Mouse (Mus musculus): ENCODE data around the gene Orm3. TPM values are rescaled to one million over a fixed set of nuclear protein-coding genes. Genes with fewer than 3 reads are reported as not detected.
"Not testable (repeated sequence)": the region's sequence is repeated elsewhere in the genome, so short reads cannot be mapped to it uniquely, and the experiment has no call there.

Gene Orm3
- polyA plus RNA-seq, 1 experiment from 2014 or later: not detected

DNA sequence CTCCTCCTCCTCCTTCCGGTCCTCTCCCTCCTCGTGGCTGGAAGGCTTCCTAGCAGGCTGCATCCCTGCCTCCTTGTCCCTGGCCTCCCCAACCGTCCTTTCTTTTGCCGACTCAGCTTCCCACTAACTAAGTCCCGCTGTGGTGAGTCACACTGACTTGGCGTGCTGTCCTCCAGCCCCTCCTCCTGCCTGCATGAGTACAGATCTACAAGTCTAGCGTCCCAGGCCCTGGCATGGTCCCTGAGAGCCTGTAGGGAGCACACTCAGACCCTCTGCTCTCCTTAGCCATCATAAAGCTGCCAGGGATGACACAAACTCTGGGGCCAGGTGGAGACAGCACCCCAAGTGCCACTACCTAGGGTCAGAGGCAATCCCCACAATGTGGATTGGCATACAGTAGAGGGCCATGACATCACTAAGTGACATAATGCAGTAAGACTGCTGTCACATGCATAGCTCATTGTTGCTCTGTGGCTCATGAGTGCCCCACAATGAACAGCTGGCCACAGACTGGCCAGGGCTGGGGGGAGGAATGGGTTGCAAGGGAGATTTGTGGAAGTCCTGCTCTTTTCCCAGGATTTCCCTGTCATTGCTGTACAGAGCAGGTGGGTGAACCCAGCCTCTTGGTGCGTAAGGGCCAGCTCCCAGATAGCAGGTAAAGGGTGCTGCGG is 39.8 kb upstream of the Orm3 start:
- no peak for TF ChIP-seq EP300 (IDR thresholded peaks at IDR 0.05; ENCODE audit: low read depth)
- TF ChIP-seq CTCF (IDR thresholded peaks at IDR 0.05; ENCODE audit: low read depth): no peak
- DNase-seq: no peak

GRCm38 (mm10) chr4:63319566-63319965 is 36.4 kb upstream of the Orm3 start:
- WGBS (ENCODE audit: insufficient replicate concordance): 29% methylated on average over 3 of the region's 3 CpGs
- H3K9me3 ChIP-seq (ENCODE audit: low read length); H3K27ac ChIP-seq (ENCODE audit: low read depth); ATAC-seq; H3K36me3 ChIP-seq (replicated peaks; ENCODE audit: insufficient read depth, low read length); H3K4me1 ChIP-seq (ENCODE audit: insufficient read depth); H3K27me3 ChIP-seq (ENCODE audit: insufficient read depth, low read length); H3K9ac ChIP-seq (replicated peaks); H3K4me2 ChIP-seq (ENCODE audit: low read depth, low read length); H3K4me3 ChIP-seq (ENCODE audit: low read depth, low read length): not testable (repeated sequence)
- TF ChIP-seq CTCF (IDR thresholded peaks at IDR 0.05; ENCODE audit: low read depth): peak; percentile 72
- DNase-seq: peak; percentile 64

More for the DNA sequence above, 39.8 kb upstream of the Orm3 start:
- Histone ChIP-seq H3K4me3 (ENCODE audit: low read depth, low read length) (no peak overlapping the region), H3K4me2 (ENCODE audit: low read depth, low read length) (no peak overlapping the region), H3K27me3 (ENCODE audit: insufficient read depth, low read length) (no peaks in the 10 kb centered on the region), H3K9ac (replicated peaks) (no peak overlapping the region), H3K4me1 (ENCODE audit: insufficient read depth) (no peaks in the 10 kb centered on the region), H3K27ac (ENCODE audit: low read depth) (no peak overlapping the region), H3K9me3 (ENCODE audit: low read length) (no peaks in the 10 kb centered on the region), H3K36me3 (replicated peaks; ENCODE audit: insufficient read depth, low read length) (0 out of 2 replicates have a peak, but pooled peaks cover 3% of the 10 kb centered on the region)
- ATAC-seq: no peak
- 58% methylated on average over 9 of the region's 9 CpGs for WGBS (ENCODE audit: insufficient replicate concordance)

GRCm38 (mm10) chr4:63323275-63323815 is 32.6 kb upstream of the Orm3 start:
- no peak for ATAC-seq
- H3K27ac ChIP-seq (ENCODE audit: low read depth): no peak overlapping the region
- H3K9me3 ChIP-seq (ENCODE audit: low read length): no peaks in the 10 kb centered on the region
- no peak overlapping the region for H3K4me2 ChIP-seq (ENCODE audit: low read depth, low read length)
- WGBS (ENCODE audit: insufficient replicate concordance): 84% methylated on average over 8 of the region's 8 CpGs
- TF ChIP-seq CTCF (IDR thresholded peaks at IDR 0.05; ENCODE audit: low read depth) (no peak), EP300 (IDR thresholded peaks at IDR 0.05; ENCODE audit: low read depth) (no peak)
- H3K4me1 ChIP-seq (ENCODE audit: insufficient read depth): no peaks in the 10 kb centered on the region
- no peaks in the 10 kb centered on the region for H3K27me3 ChIP-seq (ENCODE audit: insufficient read depth, low read length)
- no peak overlapping the region for H3K9ac ChIP-seq (replicated peaks)
- peaks cover 3% of the 10 kb centered on the region; the same call in 1 of the 2 replicates for H3K36me3 ChIP-seq (replicated peaks; ENCODE audit: insufficient read depth, low read length)
- no peak overlapping the region for H3K4me3 ChIP-seq (ENCODE audit: low read depth, low read length)
- DNase-seq: no peak

DNA sequence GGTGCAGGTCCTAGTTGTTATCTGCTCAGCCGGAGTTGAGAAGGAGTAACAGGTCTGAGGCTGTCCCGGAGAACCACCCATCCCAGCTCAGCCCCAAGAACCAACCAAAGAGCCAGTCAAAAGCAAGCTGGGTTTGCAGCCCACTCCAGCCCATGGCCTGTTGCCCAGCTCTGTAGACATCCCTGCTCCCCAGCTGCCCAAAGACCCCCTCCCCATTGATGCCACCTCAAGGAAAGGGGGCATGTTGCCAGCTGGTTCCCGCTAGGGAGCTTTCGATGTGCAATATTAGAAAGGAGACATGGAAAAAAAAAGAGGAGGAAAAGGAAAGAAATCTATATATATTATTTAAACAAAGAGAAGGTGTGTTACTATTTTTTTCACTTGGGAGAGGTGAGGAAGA is 22.6 kb upstream of the Orm3 start:
- 90% methylated on average over 4 of the region's 4 CpGs for WGBS (ENCODE audit: insufficient replicate concordance)
- Histone ChIP-seq H3K9ac (replicated peaks) (no peak overlapping the region), H3K9me3 (ENCODE audit: low read length) (no peaks in the 10 kb centered on the region), H3K27me3 (ENCODE audit: insufficient read depth, low read length) (no peaks in the 10 kb centered on the region), H3K4me1 (ENCODE audit: insufficient read depth) (no peaks in the 10 kb centered on the region), H3K36me3 (replicated peaks; ENCODE audit: insufficient read depth, low read length) (peaks cover 4% of the 10 kb centered on the region; the same call in 1 of the 2 replicates), H3K4me3 (ENCODE audit: low read depth, low read length) (no peak overlapping the region), H3K27ac (ENCODE audit: low read depth) (no peak overlapping the region), H3K4me2 (ENCODE audit: low read depth, low read length) (no peak overlapping the region)
- DNase-seq (no peak), ATAC-seq (no peak)
- TF ChIP-seq EP300 (IDR thresholded peaks at IDR 0.05; ENCODE audit: low read depth) (no peak), CTCF (IDR thresholded peaks at IDR 0.05; ENCODE audit: low read depth) (no peak)

- TF ChIP-seq CTCF (IDR thresholded peaks at IDR 0.05; ENCODE audit: low read depth) (no peak), EP300 (IDR thresholded peaks at IDR 0.05; ENCODE audit: low read depth) (no peak)
- Histone ChIP-seq H3K9me3 (ENCODE audit: low read length) (no peaks in the 10 kb centered on the region), H3K27ac (ENCODE audit: low read depth) (no peak overlapping the region), H3K27me3 (ENCODE audit: insufficient read depth, low read length) (no peaks in the 10 kb centered on the region), H3K36me3 (replicated peaks; ENCODE audit: insufficient read depth, low read length) (no peaks in the 10 kb centered on the region), H3K9ac (replicated peaks) (no peak overlapping the region), H3K4me2 (ENCODE audit: low read depth, low read length) (no peak overlapping the region), H3K4me3 (ENCODE audit: low read depth, low read length) (no peak overlapping the region), H3K4me1 (ENCODE audit: insufficient read depth) (no peaks in the 10 kb centered on the region)
- 46% methylated on average over 3 of the region's 3 CpGs for WGBS (ENCODE audit: insufficient replicate concordance)
- DNase-seq (no peak), ATAC-seq (peak; percentile 83)
Observed at GRCm38 (mm10) chr4:63338414-63339076, 17.4 kb upstream of the Orm3 start.

- Histone ChIP-seq H3K4me1 (ENCODE audit: insufficient read depth) (no peaks in the 10 kb centered on the region), H3K4me3 (ENCODE audit: low read depth, low read length) (no peak overlapping the region), H3K9me3 (ENCODE audit: low read length) (no peaks in the 10 kb centered on the region), H3K36me3 (replicated peaks; ENCODE audit: insufficient read depth, low read length) (no peaks in the 10 kb centered on the region), H3K4me2 (ENCODE audit: low read depth, low read length) (no peak overlapping the region), H3K27ac (ENCODE audit: low read depth) (no peak overlapping the region), H3K27me3 (ENCODE audit: insufficient read depth, low read length) (no peaks in the 10 kb centered on the region), H3K9ac (replicated peaks) (no peak overlapping the region)
- TF ChIP-seq CTCF (IDR thresholded peaks at IDR 0.05; ENCODE audit: low read depth) (no peak), EP300 (IDR thresholded peaks at IDR 0.05; ENCODE audit: low read depth) (no peak)
- whole genome bisulfite sequencing (ENCODE audit: insufficient replicate concordance): 52% methylated on average over 4 of the region's 4 CpGs
- DNase-seq (no peak), ATAC-seq (no peak)
Observed at GRCm38 (mm10) chr4:63342491-63342890, 13.5 kb upstream of the Orm3 start.

All from liver, postnatal 0 days (tissue).